Mouse (Mus musculus): ENCODE results near the gene 6030445D17Rik.

Gene 6030445D17Rik

DNA sequence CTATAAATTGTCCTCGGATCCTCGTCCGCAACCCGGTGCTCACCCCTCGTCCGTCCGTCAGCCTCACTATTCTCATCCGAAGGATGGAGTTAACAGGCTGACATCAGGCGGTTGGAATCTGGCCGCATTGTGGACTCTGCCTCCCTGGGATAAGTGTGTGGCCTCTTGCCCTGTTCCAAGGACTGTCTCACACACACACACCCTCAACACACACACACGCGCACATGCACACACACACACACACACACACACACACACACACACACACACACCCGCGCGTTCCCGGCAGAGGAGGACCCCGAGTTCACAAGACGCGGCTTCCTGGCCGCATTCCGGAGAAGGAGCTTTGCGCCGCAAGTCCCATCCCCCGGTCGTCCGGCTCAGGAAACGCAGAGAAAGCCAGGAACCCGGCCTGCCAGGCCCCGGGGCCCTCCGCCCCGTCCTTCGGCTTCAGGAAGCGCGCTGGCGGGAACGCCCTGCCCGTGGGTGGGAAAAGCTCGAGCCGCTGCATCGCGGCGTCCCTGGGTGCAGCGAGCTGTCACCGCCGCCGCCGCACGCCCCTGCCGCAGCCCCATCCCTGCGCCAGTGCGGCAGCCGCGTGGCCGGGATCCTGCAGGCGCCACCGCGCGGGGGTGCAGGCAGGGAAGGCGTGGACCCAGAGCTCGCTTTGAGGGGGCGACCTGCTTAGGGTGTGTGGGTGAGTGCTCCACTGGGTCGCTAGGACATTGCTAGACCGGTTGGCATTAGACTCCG is at the start of gene 6030445D17Rik:
6030445D17Rik (plus strand) TSS at position 165 of the 753 bp plus-strand sequence.
- peak; percentile 51 for DNase-seq

DNA sequence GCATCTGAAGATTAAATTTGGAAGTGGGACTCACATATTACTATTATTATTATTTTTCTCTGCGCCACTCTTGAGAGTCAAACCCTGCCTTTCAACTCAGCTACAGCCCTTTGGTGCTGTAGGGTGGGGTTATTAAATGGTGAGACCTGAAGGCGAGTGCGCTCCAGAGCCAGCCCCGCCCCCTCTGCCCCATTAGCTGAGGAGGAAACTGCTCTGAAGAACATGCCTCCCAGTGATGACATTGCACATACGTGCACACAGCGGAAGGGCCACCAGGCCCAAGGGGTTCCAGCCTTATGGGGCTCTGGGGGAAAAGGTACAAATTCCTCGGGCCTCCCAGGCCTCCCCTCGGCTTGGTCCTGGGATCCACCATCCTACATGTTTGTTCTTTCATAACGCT is 46.6 kb upstream of the 6030445D17Rik start:
- no peak for DNase-seq

DNA sequence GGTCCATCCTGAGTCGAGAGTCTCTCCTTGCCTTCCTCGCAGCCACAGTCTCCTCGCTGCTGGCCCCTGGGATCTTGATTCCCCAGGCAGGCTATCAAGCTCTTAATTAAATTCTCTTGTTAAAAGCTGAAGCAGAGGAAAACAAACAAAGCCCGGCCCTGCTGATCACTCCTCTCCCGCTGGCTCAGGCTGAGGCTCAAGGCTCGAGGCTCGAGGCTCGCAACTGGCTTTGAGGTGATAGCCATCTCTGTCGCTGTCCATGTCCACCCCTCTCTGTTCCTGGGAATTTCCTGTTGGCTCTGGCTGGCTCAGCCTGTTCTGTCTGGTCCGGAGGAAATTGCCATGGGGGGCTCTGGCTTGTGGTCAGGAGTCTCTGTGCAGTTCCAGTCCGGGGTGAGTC is 43.1 kb upstream of the 6030445D17Rik start:
- no peak for DNase-seq

DNA sequence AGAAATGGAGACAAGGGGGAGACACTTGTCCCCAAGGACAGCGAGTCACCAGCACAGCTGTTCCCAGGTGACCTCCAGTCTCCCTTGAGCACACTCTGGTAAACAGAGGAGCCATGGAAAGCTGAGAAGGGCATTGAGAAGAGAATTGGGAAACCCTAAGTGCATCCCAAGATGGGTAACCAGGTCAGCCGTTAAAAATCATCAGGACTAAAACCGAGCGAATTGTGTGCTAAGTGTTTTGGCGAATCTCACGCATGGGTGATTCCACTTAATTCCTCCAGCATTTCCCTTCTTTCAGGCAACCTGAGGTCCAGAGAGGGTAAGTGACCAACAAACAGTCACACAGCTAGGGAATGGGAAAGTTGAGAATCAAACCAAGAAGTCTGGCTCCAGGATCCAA is 42.7 kb upstream of the 6030445D17Rik start:
- DNase-seq: no peak

DNA sequence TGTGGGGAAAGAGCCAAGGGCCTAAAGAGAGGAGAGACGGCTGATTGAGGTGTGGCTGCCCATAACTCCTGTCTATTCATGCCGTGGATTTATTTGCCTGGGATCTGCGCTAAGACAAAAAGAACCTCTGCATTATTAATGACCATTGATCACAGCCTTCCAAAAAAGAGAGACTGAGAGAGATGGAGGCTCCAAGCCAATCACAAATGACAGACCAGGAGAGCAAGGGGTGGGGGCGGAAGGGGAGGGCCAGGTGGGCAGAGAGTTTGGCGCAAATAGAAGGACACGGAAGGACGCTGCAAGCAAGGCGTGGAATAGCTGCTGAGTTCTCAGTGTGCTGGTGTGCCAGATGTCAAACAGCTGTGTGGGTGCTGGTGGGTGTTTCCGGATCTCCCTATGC is 38.8 kb upstream of the 6030445D17Rik start, which contains the start of gene Htr1d:
Htr1d (plus strand) TSS at position 301 of the 400 bp plus-strand sequence.
- no peak for DNase-seq

DNA sequence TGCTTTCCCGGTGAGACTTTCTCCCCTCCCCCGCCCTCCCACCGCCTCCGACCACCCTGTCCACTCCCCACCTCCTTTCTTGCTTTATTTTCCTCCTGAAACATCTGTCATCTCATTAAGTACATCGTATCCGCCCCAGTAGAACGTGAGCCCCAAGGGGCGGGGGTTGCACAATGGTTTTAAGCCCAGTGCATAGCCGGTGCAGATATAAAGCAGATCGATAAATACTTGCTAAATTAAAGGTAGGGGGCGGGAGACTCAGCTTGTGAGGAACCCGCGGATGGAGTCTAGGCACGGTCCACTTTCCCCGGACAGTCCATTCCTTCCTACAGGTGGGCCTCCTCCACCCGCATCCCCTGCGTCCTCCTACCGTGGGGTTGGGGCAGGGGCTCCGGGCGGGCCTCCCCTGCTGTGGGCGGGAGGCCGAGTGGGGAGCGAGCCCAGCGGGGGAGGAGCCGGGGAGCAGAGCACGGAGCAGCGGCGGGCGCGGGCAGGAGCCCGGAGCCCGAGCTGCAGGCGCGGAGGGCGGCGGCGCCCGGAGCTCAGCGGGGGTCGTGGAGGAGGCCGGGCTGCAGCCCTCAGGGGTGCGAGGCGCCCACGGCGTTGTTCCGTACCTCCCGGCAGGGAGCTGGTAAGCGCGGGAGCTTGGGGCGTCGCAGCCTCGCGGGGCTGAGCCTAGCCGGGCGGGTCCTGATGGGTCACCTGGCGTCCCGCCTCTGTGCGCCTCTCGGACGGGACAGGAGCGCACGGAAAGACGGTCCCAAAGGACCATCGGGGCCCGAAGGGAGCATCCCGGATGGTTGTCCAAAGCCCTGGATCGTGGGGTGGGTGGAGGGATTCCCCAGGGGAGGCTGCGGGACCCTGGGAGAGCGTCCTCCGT is 37.7 kb upstream of the 6030445D17Rik start:
- DNase-seq: no peak

DNA sequence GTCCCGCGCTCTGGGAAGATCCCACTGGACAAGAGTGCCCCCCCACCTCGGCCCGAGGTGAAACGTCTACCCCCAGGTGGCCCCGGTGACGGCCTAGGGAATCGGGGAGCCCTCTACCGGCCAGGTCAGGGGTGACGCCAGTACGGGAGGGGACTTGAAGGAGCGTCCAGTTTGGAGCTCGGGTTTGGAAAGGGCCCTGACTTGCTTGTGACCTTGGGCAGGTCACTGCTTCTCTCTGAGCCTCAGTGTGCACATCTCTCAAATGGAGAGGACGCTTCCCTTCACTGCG is 37.1 kb upstream of the 6030445D17Rik start:
- DNase-seq: no peak

DNA sequence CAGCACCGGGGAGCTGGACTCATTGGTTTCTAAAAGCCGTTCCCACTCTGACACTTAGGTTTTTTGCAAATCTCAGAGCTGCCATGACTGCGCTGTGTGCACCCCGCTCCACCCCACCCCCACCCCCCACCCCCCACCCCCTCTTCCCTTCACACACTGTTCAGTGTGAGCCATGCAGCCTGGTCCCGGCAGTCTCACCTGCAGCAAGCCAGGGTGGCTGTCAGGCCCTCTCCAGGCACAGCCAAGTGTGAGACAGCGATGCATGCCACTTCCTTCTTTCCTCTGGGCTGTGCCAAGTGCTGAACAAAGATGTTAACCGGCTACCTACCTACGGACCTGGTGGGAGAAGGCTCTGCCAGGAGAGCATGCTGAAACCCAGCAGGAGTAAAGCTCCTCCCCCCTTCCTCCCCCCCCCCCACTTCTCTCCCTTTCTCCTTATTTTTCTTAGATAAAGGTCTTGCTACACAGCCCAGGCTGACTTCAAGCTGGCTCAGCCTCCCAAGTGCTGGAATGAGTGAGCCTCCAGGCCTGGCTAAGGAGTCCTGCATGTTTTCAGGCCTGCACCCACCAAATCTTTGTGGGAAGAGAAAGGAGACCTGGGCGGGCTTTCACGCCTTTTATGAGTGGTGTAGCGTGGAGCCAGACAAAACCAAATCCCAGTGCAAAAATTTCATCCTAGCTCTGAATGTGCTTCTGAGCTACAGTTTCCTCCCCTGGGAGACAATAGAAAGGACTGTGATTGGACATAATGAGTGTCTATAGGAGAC is 31.3 kb upstream of the 6030445D17Rik start:
- DNase-seq: no peak

DNA sequence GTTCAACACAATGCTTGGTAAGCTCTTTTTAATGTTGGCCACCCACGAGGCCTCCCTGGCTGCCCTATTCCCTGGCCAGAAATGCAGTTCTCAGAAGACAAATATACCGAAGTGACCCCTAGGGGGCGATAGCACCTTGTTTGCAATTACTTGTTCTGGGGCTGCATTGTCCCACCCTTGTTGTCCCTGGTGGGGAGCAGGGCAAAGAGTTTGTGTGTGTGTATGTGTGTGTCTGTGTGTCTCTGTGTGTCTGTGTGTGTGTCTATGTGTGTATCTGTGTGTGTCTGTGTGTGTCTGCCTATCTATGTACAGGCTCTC is 30.7 kb upstream of the 6030445D17Rik start:
- peak; percentile 18 for DNase-seq

DNA sequence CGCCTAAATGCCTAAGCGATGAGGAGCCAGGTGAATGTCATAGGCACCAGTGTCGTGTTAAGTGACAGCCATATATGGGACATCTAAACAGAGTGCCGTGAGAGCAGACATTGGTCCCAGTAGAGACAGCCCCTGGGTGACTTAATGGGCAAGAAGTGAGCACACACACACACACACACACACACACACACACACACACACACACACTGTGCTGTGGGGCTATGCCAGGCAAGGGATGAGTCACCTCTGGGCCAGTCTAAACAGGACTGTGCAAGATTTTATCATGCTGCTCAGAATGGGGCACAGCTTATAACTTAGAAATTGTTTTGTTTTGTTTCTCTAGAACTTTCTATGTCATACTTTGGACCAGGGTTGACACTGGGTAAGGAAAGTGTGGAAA is 28.0 kb upstream of the 6030445D17Rik start:
- no peak for DNase-seq

DNA sequence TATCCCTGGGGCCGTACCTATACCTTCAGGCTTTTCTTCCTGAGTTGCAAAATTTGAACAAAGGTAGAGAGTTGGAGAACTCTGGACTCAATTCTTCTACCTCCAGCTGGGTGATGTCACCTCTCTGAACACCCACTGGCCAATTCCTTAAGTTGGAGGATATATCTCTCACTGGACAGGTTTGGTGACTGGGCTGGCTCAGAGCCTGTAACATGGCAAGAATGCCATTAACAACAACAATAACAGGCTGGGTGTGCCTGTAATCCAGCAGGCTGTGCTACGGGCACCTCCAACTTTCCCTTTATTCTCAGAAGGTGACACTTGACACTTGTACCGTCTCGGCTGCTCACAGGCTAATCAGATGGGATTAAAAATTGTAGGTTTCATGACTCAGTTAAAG is 22.9 kb upstream of the 6030445D17Rik start:
- DNase-seq: no peak

DNA sequence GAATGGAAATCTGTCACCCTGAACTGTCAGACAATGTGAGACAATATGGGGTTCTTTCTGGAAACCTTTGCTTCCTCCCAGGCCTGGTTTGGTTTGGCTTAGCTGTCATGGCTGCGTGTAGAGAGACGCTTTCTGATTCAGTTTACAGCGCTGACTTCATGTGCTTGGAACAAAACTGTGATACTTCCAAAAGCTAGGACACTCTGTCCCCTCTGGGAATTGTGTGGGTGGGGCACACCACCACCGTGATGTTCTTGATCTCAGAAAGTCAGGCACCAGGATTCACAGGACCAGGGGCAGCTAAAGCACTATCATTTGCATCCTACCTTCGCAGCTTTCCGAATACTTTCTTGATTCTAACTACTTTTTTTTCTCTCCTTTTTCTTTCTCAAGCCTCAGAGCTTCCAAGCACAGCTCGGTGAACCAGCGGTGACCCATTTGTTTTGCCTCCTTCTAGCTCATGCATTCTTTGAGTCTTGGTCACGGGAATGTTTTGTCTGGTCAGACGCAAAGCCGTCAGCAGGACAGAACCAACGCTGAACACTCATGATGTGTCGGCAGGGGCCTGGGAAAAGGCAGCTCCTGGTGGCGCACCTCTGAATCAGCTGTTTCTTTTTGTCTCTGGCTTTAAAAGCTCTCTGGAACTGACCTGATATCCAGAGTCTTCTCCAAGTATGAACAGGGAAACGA is 20.6 kb upstream of the 6030445D17Rik start:
- DNase-seq: no peak

DNA sequence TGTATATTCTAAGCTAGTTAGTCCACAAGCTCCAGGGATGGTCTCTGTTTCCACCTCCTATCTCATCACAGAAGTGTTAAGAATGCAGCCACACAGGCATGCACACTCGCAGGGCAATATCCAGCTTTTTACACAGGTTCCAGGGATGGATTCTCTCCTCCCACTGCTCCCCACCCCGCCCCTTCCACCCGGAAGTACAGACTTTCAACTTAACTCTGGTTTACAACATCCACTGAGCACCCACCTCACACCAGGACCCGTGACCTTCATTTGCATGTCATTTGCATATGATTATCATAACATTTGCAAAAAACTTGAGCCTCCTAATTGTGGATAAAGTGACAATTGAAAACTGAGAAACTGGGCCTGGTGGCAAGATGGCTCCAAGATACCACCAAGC is 17.5 kb upstream of the 6030445D17Rik start:
- DNase-seq: no peak

DNA sequence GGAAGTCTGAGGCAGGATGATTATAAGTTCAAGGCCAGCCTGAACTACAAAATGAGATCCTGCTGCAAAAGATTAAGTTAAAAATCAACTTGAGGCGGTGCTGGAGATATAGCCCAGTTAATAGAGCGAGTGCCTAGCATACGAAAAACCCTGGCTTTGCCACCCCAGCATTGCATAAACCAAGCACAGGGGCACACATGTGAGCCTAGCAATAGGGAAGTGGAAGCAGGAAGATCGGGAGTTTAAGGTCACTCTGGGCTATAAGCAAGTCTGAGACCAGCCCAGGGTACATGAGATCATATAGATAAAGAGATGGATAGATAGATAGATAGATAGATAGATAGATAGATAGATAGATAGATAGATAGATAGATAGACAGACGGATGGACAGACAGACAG is 12.3 kb upstream of the 6030445D17Rik start:
- no peak for DNase-seq

DNA sequence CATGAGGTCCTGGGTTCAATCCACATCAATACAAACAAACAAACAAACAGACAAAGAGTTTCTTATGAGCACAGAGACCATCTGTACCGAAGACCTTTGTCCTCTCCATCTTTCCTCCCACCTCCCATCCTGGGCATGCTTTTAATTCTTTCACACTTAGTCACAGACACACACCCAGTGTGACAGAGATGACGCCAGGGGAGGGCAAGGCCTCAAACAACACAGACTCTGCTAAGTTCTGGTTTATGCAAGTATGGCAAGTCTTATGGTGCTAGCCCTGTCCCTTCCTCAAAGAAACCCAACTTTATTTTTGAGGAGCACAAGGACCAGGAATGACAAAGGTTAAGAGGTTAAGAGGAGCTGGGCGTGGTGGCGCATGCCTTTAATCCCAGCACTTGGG is 11.8 kb upstream of the 6030445D17Rik start:
- DNase-seq: no peak

DNA sequence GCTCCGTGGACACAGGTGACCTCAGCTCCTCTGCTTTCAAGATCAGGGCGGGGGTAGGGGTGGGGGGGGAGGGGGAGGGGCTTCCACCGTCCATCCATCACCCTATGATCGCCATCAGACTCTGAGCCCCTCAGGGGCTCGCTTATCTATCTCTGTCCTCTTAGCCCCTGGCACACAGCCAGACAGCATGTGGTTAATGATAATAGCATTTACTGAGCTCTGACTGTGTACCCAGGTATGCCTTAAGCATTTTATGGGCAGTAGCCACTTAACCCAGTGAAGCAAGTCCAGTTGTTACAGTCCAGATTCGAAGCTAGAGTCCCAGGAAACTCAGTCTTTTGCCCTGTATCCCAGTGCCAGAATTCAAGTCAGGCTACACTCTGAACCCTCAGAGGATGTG is 10.5 kb upstream of the 6030445D17Rik start:
- no peak for DNase-seq

DNA sequence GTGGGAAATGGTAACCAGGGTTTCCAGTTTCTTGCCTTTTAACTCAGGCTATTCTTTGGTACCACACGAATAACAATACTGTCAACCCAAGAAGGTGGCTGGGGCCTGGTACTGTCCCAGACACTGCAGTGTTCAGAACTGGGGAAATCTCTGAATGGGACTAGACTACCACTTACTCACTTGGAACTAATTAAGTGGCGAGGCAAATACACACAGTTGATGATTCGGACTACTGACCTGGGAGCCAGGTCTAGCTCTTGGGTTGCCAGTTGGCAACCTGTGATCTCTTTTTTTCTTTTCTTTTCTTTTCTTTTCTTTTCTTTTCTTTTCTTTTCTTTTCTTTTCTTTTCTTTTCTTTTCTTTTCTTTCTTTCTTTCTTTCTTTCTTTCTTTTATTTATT is 9.8 kb upstream of the 6030445D17Rik start:
- no peak for DNase-seq

DNA sequence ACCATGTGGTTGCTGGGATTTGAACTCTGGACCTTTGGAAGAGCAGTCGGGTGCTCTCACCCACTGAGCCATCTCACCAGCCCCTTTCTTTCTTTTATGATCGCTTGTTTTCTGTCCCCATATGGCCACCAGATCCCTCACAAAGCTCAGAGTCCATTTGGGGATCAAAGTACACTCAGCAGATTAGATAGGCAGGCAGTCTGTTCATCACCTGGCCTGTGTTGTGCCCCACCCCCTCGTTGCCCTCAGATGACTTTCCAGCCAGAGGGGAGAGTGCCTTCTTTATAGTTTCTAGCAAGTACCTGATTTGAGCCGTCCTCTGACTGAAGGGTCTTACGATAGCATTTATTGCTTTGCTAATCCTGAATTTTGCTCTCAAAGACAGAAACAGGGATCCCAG is 9.3 kb upstream of the 6030445D17Rik start:
- DNase-seq: no peak

DNA sequence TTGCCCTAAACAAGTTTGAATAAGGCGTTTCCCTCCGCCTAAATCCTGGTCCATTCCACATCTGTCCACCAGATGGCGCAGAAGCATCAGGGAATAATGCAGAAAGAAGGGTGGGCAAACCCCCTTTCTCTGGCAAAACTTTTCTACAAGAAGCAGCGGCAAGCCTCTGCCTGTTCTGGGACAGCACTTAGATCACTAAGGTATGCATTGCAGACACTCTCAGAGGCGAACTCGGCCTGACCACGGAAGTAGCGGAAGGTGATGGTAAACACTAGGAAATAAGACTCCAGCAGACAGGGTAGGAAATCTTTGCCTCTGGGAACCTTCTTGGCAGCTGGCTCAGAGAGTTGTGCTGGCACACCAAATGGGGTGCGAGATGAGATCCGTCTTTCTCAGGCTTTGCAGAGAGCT is 7.2 kb upstream of the 6030445D17Rik start:
- DNase-seq: peak; percentile 26

DNA sequence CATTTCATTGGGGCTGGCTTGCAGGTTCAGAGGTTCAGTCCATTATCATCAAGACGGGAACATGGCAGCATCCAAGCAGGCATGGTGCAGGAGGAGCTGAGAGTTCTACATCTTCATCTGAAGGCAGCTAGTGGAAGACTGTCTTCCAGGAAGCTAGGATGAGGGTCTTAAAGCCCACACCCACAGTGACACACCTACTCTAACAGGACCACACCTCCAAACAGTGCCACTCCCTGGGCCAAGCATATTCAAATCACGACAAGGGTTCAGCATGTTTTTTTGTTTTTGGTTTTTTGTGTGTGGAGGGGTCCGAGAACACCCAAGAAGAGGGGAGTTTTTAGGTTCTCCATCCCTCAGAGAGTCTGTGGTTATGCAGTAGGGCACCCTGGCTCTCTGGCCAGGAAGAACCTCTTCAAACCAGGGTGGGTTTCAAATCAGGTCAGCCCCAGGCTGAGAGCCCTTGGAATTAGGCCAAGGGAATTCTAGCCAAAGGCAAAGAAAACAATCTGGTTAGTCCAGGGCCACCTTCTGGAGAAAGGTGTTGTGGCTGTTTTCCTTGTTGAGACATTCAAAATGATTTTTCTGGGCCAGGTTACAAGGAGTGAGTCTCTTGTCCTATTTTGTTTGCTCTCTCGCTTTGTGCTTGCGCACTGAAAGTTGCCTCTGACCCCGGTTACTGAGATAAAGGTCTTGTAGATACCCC is 5.4 kb upstream of the 6030445D17Rik start:
- no peak for DNase-seq

DNA sequence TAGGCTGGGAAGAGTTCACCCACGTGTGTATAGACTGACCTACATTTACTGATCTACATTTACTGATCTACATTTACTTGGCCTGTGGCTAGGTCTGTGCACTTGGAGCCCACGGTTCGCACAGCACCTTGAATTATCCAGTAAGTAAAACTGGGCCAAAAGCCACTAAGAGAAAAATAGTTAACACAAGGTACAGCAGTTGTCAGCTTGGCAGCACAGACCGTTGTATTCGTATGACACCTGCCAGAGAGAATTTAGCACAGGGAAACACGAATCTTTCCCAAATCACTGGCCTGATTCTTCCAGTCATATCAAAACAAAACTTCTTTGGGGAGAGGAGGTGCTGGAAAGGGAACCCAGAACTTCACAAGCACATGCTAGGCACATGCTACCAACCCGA is 3.8 kb upstream of the 6030445D17Rik start:
- DNase-seq: no peak

DNA sequence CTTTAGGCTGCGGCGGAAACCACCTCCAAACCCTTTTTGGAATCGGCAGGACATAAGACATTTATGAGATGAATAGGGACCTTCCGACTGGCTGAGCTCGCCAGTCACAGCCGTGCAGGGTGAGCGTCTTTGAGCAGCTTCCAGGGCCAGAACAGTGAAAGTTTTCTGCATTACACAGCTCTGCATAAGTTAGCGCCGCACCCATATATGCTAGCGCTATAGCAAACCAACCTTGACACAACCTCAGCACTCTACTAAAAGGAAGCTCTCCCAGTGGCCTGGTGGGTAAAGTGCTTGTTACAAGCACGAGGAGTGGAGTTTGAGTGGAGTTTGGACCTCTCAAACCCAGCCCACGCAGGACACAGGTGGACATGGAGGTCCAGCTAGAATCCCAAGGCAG is 2.8 kb upstream of the 6030445D17Rik start:
- DNase-seq: no peak

DNA sequence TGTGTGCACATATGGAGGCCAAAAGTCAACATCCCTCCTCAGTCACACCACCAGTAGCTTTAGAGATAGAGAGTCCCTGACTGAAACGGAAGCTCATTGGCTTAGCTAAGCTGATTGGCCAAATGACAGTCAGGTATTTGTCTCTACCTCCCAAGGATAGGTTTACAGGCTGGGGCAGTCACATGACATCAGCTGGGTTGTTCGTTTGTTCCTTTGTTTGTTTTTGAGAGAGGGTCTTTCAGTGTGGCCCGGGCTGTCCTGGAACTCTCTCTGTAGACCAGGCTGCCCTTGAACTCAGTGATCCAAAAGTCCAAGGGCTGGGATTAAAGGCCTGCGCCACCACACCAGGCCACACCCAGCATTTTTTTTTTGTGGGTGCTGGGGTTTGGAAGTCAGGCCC is 844 bp upstream of the 6030445D17Rik start:
- no peak for DNase-seq
